Mouse (Mus musculus): ENCODE data around the gene Spns1. TPM values are rescaled to one million over a fixed set of nuclear protein-coding genes. Genes with fewer than 3 reads are reported as not detected.

Spns1 gene
- polyA plus RNA-seq (2014; fragmentation: Nextera tagmentation; extraction: Ambion mirVana) = 40.8 and 45.8 TPM in 2 replicates

DNA sequence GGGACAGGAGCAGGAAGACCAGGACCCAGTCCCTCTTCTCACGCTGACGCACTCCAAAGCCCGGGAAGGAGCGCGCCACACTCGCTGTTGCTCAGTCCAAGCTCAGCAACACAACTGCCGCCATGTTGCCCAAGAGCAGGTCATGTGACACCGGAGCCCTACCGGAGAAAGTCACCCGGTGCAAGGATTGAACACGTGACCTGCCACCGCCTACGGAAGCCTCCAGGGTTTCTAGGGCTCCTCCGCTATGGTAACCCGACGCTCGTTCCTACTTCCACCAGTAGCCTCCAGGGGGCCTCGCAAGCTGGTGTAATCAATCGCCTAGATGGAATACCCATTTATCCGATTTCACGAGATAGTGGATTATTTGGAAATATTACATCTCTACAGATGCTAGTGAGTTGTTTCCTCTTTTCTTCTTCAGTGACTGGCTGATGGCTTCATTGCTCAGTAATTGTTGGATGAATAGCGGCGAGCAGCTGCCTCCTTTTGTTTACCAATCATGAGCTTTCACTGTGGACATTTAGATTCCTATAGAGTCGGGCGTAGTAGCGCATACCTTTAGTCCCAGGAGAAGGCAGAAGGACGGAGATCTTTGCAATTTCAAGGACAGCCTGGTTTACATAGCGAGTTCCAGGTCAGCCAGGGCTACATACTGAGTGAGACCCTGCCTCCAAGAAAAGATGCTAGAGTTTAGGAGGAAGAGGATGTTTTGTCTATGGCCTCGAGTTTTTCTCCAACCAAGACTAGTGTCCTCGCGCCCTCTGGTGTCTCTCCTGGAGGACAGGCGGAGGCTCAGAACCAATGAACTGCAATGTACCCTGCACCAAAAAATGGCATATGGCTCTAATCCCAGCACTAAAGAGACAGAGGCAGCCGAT is at the start of gene Spns1:
TSS of gene Spns1 (minus strand) at position 173 of the 881 bp plus-strand sequence.
- WGBS = 1% methylated on average over 33 of the region's 33 CpGs
- DNase-seq (ENCODE audit: low spot score, missing footprints) = peak; percentile 99
- ATAC-seq (ENCODE audit: low FRiP score) = peak; percentile 97

DNA sequence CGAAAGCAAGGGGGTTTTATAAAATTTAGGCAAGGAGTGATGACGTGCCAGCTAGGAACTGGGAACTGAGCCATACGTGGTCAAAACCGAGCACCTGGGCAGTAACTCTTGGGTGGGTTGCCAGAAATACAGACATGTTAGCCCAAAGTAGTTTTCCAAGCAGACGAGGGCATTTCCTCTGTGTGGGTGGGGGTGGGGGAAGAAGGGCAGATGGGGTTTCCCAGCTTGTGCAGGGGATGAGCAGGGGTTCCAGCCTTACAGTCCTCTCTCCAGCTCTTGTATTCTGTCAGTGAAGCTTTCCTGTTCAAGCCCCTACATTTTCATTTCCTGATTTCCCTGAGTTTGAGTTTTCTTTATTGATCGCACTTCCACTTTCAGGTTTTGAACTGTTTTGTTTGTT is 46.9 kb upstream of the Spns1 start:
- DNase-seq (ENCODE audit: low spot score, missing footprints) (no peak), ATAC-seq (ENCODE audit: low FRiP score) (no peak)
- H3K27me3 ChIP-seq (ENCODE audit: control insufficient read depth, insufficient read depth, low read length) = no peaks in the 10 kb centered on the region
- no peak overlapping the region for H3K4me2 ChIP-seq
- H3K9ac ChIP-seq (ENCODE audit: low read length) = no peak overlapping the region
- H3K36me3 ChIP-seq (ENCODE audit: control insufficient read depth, insufficient read depth, low read length) = no peaks in the 10 kb centered on the region
- H3K4me3 ChIP-seq (ENCODE audit: low read depth, low read length) = no peak overlapping the region
- WGBS = 84% methylated on average over 6 of the region's 6 CpGs
- H3K27ac ChIP-seq (ENCODE audit: low read depth, low read length) = no peak overlapping the region
- H3K4me1 ChIP-seq (ENCODE audit: control insufficient read depth, insufficient read depth, low read length) = peaks cover 4% of the 10 kb centered on the region
- H3K9me3 ChIP-seq (ENCODE audit: control insufficient read depth, low read length) = 0 out of 2 replicates have a peak, but pooled peaks cover 3% of the 10 kb centered on the region

More for the DNA sequence above, at the start of gene Spns1:
- no peaks in the 10 kb centered on the region for H3K27me3 ChIP-seq (ENCODE audit: control insufficient read depth, insufficient read depth, low read length)
- peak within 1 kb of the TSS; percentile 89 for H3K9ac ChIP-seq (ENCODE audit: low read length)
- peaks cover 11% of the 10 kb centered on the region for H3K4me1 ChIP-seq (ENCODE audit: control insufficient read depth, insufficient read depth, low read length)
- peak within 1 kb of the TSS; percentile 96 for H3K4me2 ChIP-seq
- H3K36me3 ChIP-seq (ENCODE audit: control insufficient read depth, insufficient read depth, low read length) = peaks cover 3% of the 10 kb centered on the region
- peak within 1 kb of the TSS; percentile 88 for H3K4me3 ChIP-seq (ENCODE audit: low read depth, low read length)
- peak within 1 kb of the TSS; percentile 11; the same call in 1 of the 2 replicates for H3K27ac ChIP-seq (ENCODE audit: low read depth, low read length)
- no peaks in the 10 kb centered on the region for H3K9me3 ChIP-seq (ENCODE audit: control insufficient read depth, low read length)

DNA sequence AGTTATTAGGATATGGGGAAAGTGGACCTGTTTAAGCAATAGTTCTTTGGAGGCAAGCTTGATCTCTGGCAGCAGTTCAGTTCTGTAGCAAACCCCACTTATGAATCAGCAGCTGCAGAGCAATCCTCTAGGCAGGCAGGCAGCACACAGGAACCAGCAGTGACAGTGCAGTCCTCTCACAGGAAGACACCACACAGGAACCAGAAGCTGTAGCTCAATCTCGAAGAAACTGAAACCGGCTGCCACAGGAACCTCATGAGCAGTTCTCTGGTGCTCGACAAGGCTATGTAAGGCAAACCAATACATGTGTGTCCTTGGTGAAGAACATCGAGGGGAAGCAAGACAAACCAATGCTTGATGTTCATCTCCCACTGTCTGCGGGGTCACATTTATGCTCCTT is 44.5 kb upstream of the Spns1 start:
- H3K4me2 ChIP-seq = no peak overlapping the region
- H3K27ac ChIP-seq (ENCODE audit: low read depth, low read length) = no peak overlapping the region
- no peak overlapping the region for H3K9ac ChIP-seq (ENCODE audit: low read length)
- H3K36me3 ChIP-seq (ENCODE audit: control insufficient read depth, insufficient read depth, low read length) = no peaks in the 10 kb centered on the region
- H3K4me1 ChIP-seq (ENCODE audit: control insufficient read depth, insufficient read depth, low read length) = no peaks in the 10 kb centered on the region; the same call in 1 of the 2 replicates
- no peak overlapping the region for H3K4me3 ChIP-seq (ENCODE audit: low read depth, low read length)
- H3K27me3 ChIP-seq (ENCODE audit: control insufficient read depth, insufficient read depth, low read length) = no peaks in the 10 kb centered on the region
- no peak for ATAC-seq (ENCODE audit: low FRiP score)
- 0 out of 2 replicates have a peak, but pooled peaks cover 3% of the 10 kb centered on the region for H3K9me3 ChIP-seq (ENCODE audit: control insufficient read depth, low read length)
- 91% methylated on average over 5 of the region's 5 CpGs for WGBS
- DNase-seq (ENCODE audit: low spot score, missing footprints) = no peak

DNA sequence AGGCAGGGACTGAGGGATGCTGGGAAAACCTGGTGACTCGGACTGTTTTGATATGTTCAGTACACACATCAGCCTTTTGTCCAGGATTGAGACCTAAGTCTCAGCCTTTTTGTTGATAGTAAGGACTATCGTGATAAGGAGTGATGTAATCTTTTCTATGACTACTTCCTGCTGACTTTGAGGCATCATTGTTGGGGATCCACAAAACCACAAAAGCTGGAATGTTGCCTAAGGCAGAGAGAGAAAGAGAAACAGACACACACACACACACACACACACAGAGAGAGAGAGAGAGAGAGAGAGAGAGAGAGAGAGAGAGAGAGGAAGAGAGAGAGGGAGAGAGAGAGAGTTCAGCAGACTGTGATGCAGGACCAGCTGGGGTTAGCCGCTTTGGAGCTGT is 41.2 kb upstream of the Spns1 start:
- Histone ChIP-seq H3K4me3 (ENCODE audit: low read depth, low read length) (no peak overlapping the region), H3K36me3 (ENCODE audit: control insufficient read depth, insufficient read depth, low read length) (no peaks in the 10 kb centered on the region), H3K4me2 (no peak overlapping the region), H3K9me3 (ENCODE audit: control insufficient read depth, low read length) (no peaks in the 10 kb centered on the region), H3K4me1 (ENCODE audit: control insufficient read depth, insufficient read depth, low read length) (peaks cover 4% of the 10 kb centered on the region), H3K9ac (ENCODE audit: low read length) (no peak overlapping the region), H3K27ac (ENCODE audit: low read depth, low read length) (no peak overlapping the region), H3K27me3 (ENCODE audit: control insufficient read depth, insufficient read depth, low read length) (no peaks in the 10 kb centered on the region)
- ATAC-seq (ENCODE audit: low FRiP score) (no peak), DNase-seq (ENCODE audit: low spot score, missing footprints) (no peak)
- 74% methylated on average over 3 of the region's 3 CpGs for WGBS

DNA sequence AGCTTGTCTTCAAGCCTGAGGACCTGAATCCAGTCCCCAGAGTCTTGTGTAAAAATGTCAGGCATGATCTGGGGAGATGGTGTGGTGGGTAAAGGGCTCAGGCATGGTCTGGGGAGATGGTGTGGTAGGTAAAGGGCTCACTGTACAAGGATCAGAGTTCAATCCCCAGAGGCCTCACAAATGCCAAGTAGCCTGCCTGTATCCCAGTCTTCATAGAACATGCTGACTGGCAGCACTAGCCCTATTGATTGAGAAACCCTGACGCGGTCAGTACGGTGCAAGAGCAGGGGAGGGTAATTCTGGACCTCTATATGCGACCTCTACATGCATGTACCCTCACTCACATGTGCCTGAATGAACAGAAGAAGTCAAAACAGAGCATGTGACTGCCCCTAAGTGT is 40.4 kb upstream of the Spns1 start:
- 80% methylated on average over 4 of the region's 4 CpGs for WGBS
- H3K27me3 ChIP-seq (ENCODE audit: control insufficient read depth, insufficient read depth, low read length) = no peaks in the 10 kb centered on the region
- ATAC-seq (ENCODE audit: low FRiP score) (no peak), DNase-seq (ENCODE audit: low spot score, missing footprints) (no peak)
- peaks cover 4% of the 10 kb centered on the region for H3K4me1 ChIP-seq (ENCODE audit: control insufficient read depth, insufficient read depth, low read length)
- H3K9me3 ChIP-seq (ENCODE audit: control insufficient read depth, low read length) = no peaks in the 10 kb centered on the region
- H3K4me3 ChIP-seq (ENCODE audit: low read depth, low read length) = no peak overlapping the region
- no peaks in the 10 kb centered on the region for H3K36me3 ChIP-seq (ENCODE audit: control insufficient read depth, insufficient read depth, low read length)
- H3K4me2 ChIP-seq = no peak overlapping the region
- no peak overlapping the region for H3K9ac ChIP-seq (ENCODE audit: low read length)
- H3K27ac ChIP-seq (ENCODE audit: low read depth, low read length) = 0 out of 2 replicates have a peak overlapping the region, but pooled peaks have one; percentile 7

DNA sequence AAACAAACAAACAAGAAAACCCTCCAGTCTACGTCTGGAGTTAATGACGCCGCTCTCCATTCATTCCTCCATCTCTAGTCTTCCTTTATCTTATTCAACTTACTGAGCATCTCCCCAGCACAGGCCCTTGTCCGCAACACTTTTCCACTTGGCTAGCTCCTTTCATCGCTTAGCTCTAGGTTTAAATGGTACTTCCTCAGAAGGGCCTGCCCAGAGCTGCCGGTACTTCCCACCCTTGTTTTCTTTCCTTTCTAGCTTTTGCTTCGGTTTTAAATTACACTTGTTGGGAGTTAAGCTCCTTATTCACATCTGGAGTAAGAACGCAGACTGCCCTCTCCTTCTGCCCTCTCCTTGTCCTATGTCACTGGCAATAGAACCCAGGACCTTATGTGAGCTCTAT is 39.8 kb upstream of the Spns1 start:
- H3K27ac ChIP-seq (ENCODE audit: low read depth, low read length) = peak overlapping the region; percentile 7; the same call in 1 of the 2 replicates
- no peaks in the 10 kb centered on the region for H3K27me3 ChIP-seq (ENCODE audit: control insufficient read depth, insufficient read depth, low read length)
- 11% methylated on average over 8 of the region's 8 CpGs for WGBS
- DNase-seq (ENCODE audit: low spot score, missing footprints) (no peak), ATAC-seq (ENCODE audit: low FRiP score) (no peak)
- H3K4me3 ChIP-seq (ENCODE audit: low read depth, low read length) = no peak overlapping the region
- no peak overlapping the region for H3K9ac ChIP-seq (ENCODE audit: low read length)
- no peaks in the 10 kb centered on the region for H3K36me3 ChIP-seq (ENCODE audit: control insufficient read depth, insufficient read depth, low read length)
- no peak overlapping the region for H3K4me2 ChIP-seq
- H3K9me3 ChIP-seq (ENCODE audit: control insufficient read depth, low read length) = no peaks in the 10 kb centered on the region
- peaks cover 4% of the 10 kb centered on the region for H3K4me1 ChIP-seq (ENCODE audit: control insufficient read depth, insufficient read depth, low read length)

DNA sequence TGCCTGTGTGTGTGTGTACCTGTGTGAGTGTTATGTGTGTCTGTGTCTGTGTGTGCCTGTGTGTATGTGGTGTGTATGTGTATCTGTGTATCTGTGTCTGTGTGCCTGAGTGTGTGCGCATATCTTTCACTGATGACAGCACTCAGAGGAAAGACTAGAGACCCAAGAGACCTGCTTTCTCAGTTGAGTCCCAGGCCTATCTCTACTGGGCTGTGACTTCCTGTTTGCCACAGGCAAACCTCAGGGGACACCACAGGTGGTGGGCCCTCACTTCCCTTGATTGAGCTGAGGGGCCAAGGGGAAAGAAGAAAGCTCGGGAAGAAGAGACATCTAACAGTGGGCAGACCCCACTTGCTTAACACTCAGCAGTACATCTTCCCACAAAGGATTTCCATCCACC is 39.4 kb upstream of the Spns1 start:
- WGBS = 51% methylated on average over 2 of the region's 2 CpGs
- DNase-seq (ENCODE audit: low spot score, missing footprints) (no peak), ATAC-seq (ENCODE audit: low FRiP score) (no peak; the same call in 1 of the 2 replicates)
- H3K27ac ChIP-seq (ENCODE audit: low read depth, low read length) = no peak overlapping the region
- no peaks in the 10 kb centered on the region for H3K27me3 ChIP-seq (ENCODE audit: control insufficient read depth, insufficient read depth, low read length)
- H3K4me2 ChIP-seq = no peak overlapping the region
- no peak overlapping the region for H3K4me3 ChIP-seq (ENCODE audit: low read depth, low read length)
- H3K9ac ChIP-seq (ENCODE audit: low read length) = no peak overlapping the region
- H3K4me1 ChIP-seq (ENCODE audit: control insufficient read depth, insufficient read depth, low read length) = peaks cover 4% of the 10 kb centered on the region
- no peaks in the 10 kb centered on the region for H3K9me3 ChIP-seq (ENCODE audit: control insufficient read depth, low read length)
- no peaks in the 10 kb centered on the region for H3K36me3 ChIP-seq (ENCODE audit: control insufficient read depth, insufficient read depth, low read length)

DNA sequence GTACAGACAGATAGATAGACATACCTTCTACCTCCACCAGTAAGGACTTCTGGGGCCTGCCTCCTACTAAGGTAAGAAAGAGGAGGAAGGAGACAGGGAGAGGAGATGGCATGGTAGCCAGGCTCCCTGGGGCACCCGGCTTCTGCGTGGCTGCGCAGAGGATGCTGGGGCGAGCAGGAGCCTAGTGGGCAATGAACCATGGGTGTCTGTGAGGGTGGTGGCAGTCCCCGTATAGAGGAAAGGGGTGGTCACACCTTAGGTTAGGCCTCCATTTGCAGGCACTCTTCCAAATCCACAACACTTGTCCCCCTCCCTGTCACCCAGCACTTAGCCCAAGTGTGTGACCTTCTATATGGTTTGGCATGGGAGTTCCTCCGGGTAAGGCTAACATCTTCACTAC is 37.5 kb upstream of the Spns1 start, which contains the start of gene Cd19:
TSS of gene Cd19 (minus strand) at position 165 of the 400 bp plus-strand sequence.
- H3K4me3 ChIP-seq (ENCODE audit: low read depth, low read length) = no peak within 1 kb of the TSS
- 86% methylated on average over 6 of the region's 6 CpGs for WGBS

DNA sequence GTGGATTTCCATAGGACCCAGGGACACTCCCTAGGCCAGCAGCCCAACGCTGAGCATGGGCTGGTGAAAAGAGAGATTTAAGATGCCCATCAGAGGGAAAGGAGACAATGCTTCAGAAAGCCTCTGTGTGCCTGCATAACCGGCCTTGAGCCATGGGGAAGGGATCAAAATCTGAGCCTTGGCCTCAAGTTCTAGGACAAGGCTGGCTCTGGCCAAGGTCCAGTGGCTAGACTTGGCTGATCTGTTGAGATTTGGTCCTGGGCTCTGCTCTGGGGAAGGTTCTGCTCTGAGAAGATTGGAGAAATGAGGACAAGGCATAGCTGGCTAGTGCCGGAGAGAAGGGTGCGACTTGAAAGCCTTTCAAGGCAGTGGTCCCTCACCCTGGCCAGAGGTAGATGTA is 33.8 kb upstream of the Spns1 start:
- H3K9me3 ChIP-seq (ENCODE audit: control insufficient read depth, low read length) = no peaks in the 10 kb centered on the region
- 88% methylated on average over 4 of the region's 4 CpGs for WGBS
- no peak for ATAC-seq (ENCODE audit: low FRiP score)

More for the DNA sequence above, 37.5 kb upstream of the Spns1 start, which contains the start of gene Cd19:
- ATAC-seq (ENCODE audit: low FRiP score) (no peak), DNase-seq (ENCODE audit: low spot score, missing footprints) (no peak)
- Histone ChIP-seq H3K9ac (ENCODE audit: low read length) (no peak within 1 kb of the TSS), H3K27ac (ENCODE audit: low read depth, low read length) (no peak within 1 kb of the TSS), H3K4me2 (no peak within 1 kb of the TSS), H3K27me3 (ENCODE audit: control insufficient read depth, insufficient read depth, low read length) (no peaks in the 10 kb centered on the region), H3K4me1 (ENCODE audit: control insufficient read depth, insufficient read depth, low read length) (peaks cover 4% of the 10 kb centered on the region), H3K9me3 (ENCODE audit: control insufficient read depth, low read length) (no peaks in the 10 kb centered on the region), H3K36me3 (ENCODE audit: control insufficient read depth, insufficient read depth, low read length) (no peaks in the 10 kb centered on the region)

More for the DNA sequence above, 33.8 kb upstream of the Spns1 start:
- no peak overlapping the region for H3K4me2 ChIP-seq
- H3K27me3 ChIP-seq (ENCODE audit: control insufficient read depth, insufficient read depth, low read length) = no peaks in the 10 kb centered on the region
- no peaks in the 10 kb centered on the region for H3K4me1 ChIP-seq (ENCODE audit: control insufficient read depth, insufficient read depth, low read length)
- no peak overlapping the region for H3K4me3 ChIP-seq (ENCODE audit: low read depth, low read length)
- no peak for DNase-seq (ENCODE audit: low spot score, missing footprints)
- no peak overlapping the region for H3K9ac ChIP-seq (ENCODE audit: low read length)
- H3K27ac ChIP-seq (ENCODE audit: low read depth, low read length) = no peak overlapping the region
- no peaks in the 10 kb centered on the region for H3K36me3 ChIP-seq (ENCODE audit: control insufficient read depth, insufficient read depth, low read length)

Measured in midbrain, embryonic 11.5 days (tissue).